Mouse (Mus musculus) G1E (cell line): ENCODE data around the gene Dmwd. TPM values are rescaled to one million over a fixed set of nuclear protein-coding genes. Genes with fewer than 3 reads are reported as not detected.
A peak's percentile ranks its signal among the peaks of the same experiment; 100 is the strongest.

Source experiments
- ATAC-seq: 2 replicates; pipeline ENCODE4 v1.8.0; 2016; ENCODE audit warnings: mild to moderate bottlenecking; ENCODE audit not compliant: insufficient number of reproducible peaks, poor library complexity, low FRiP score, severe bottlenecking; ENCODE audit errors: extremely low read depth
- DNase-seq: peaks from one replicate; pipeline ENCODE4 v3.0.0; 2012; ENCODE audit warnings: low spot score
- H3K27me3 ChIP-seq: 2 replicates; pipeline ENCODE4 v1.6.1; 2012; ENCODE audit warnings: mild to moderate bottlenecking, low read length, inconsistent platforms; ENCODE audit not compliant: insufficient read depth
- H3K36me3 ChIP-seq: replicated peaks from 2 replicates; pipeline ENCODE3; 2012; ENCODE audit warnings: mild to moderate bottlenecking, inconsistent platforms
- H3K4me1 ChIP-seq: 2 replicates; pipeline ENCODE4 v1.6.1; 2012; ENCODE audit warnings: low read depth, low read length, inconsistent platforms, mixed read lengths; ENCODE audit not compliant: insufficient read depth
- H3K4me3 ChIP-seq: 2 replicates; pipeline ENCODE4 v1.5.1; 2012; ENCODE audit warnings: low read depth, mild to moderate bottlenecking, inconsistent platforms, low read length, moderate library complexity, mixed read lengths
- H3K9me3 ChIP-seq: replicated peaks from 2 replicates; pipeline ENCODE4 v1.6.1; 2012; ENCODE audit warnings: inconsistent platforms
- CTCF ChIP-seq: IDR thresholded peaks from 2 replicates; pipeline ENCODE4 v1.5.1; 2012; ENCODE audit warnings: low read depth, low read length, inconsistent platforms, mixed read lengths
- GATA1 ChIP-seq: IDR thresholded peaks from 2 replicates; pipeline ENCODE4 v1.6.1; 2012; ENCODE audit warnings: borderline replicate concordance, low read length, inconsistent platforms, mixed read lengths
- GATA2 ChIP-seq: IDR thresholded peaks from 2 replicates; pipeline ENCODE4 v1.6.1; 2012; ENCODE audit warnings: low read depth, low read length, inconsistent platforms, borderline replicate concordance
- POLR2AphosphoS5 ChIP-seq: IDR thresholded peaks from 2 replicates; pipeline ENCODE4 v1.6.1; 2012; ENCODE audit warnings: low read depth, low read length, inconsistent platforms; ENCODE audit not compliant: insufficient replicate concordance
- TAL1 ChIP-seq: conservative IDR thresholded peaks from 2 replicates; pipeline ENCODE4 v1.6.1; 2012; ENCODE audit warnings: low read depth, low read length, inconsistent platforms, mixed read lengths
- polyA plus RNA-seq: library from polyadenylated mRNA; stranded (reverse); fragments of >175 nt; gene quantifications from 2 replicates; pipeline ENCODE4 v1.2.3, GENCODE M21; 2012
- total RNA-seq, 2 experiments: library from RNA; stranded (forward) in 1 of 2; stranded (reverse) in 1 of 2; fragments of 200-1000 nt in 1 of 2; fragments of >200 nt in 1 of 2; fragmentation: Nextera tagmentation in 1 of 2; gene quantifications; 2 replicates each; pipeline ENCODE4 v1.2.3; 2014 to 2017

The Dmwd gene
- total RNA-seq (2014; fragmentation: Nextera tagmentation) (36.2 and 50.6 TPM in 2 replicates), total RNA-seq (2017) (22.4 and 23.6 TPM in 2 replicates), polyA plus RNA-seq (141 and 150 TPM in 2 replicates)

- peaks cover 2% of the 10 kb centered on the region; the same call in 1 of the 2 replicates for H3K27me3 ChIP-seq
- H3K36me3 ChIP-seq, result peaks cover 34% of the 10 kb centered on the region
- DNase-seq (peak; percentile 87), ATAC-seq (peak; percentile 94)
- peak within 1 kb of the TSS; percentile 81 for H3K4me3 ChIP-seq
- H3K4me1 ChIP-seq, result peaks cover 56% of the 10 kb centered on the region
- H3K9me3 ChIP-seq, result no peaks in the 10 kb centered on the region
- TF ChIP-seq CTCF (no peak), POLR2AphosphoS5 (no peak)
Measured at GRCm38 (mm10) chr7:19075723-19076585, at the start of gene Dmwd. Gene Dmwd, plus strand, starts transcription at chr7:19076227.

- H3K27me3 ChIP-seq, result peaks cover 8% of the 10 kb centered on the region
- no peak for TF ChIP-seq GATA1
- TF ChIP-seq CTCF, result no peak
- no peak for TF ChIP-seq TAL1
- no peak for TF ChIP-seq GATA2
- TF ChIP-seq POLR2AphosphoS5, result no peak
- H3K9me3 ChIP-seq, result no peaks in the 10 kb centered on the region
- peaks cover 65% of the 10 kb centered on the region for H3K36me3 ChIP-seq
- ATAC-seq (no peak), DNase-seq (no peak)
- H3K4me1 ChIP-seq, result peaks cover 51% of the 10 kb centered on the region
- H3K4me3 ChIP-seq, result no peak overlapping the region
Measured at GRCm38 (mm10) chr7:19028067-19028466, 48.0 kb upstream of the Dmwd start.

- DNase-seq (peak; percentile 32), ATAC-seq (peak; percentile 45; the same call in 1 of the 2 replicates)
- Histone ChIP-seq H3K4me1 (peaks cover 45% of the 10 kb centered on the region), H3K9me3 (no peaks in the 10 kb centered on the region), H3K4me3 (peak overlapping the region; percentile 10; the same call in 1 of the 2 replicates), H3K27me3 (no peaks in the 10 kb centered on the region), H3K36me3 (peaks cover 77% of the 10 kb centered on the region)
- TF ChIP-seq POLR2AphosphoS5 (0 out of 2 replicates have a peak, but pooled peaks have one; percentile 74), CTCF (peak; percentile 85), GATA2 (no peak), TAL1 (no peak), GATA1 (no peak)
Measured at GRCm38 (mm10) chr7:19029084-19029653, 46.9 kb upstream of the Dmwd start.

GRCm38 (mm10) chr7:19031641-19032040 lies 44.4 kb upstream of the Dmwd start:
- H3K4me1 ChIP-seq, result peaks cover 28% of the 10 kb centered on the region
- DNase-seq (no peak), ATAC-seq (no peak)
- H3K9me3 ChIP-seq, result no peaks in the 10 kb centered on the region
- no peaks in the 10 kb centered on the region for H3K27me3 ChIP-seq
- H3K36me3 ChIP-seq, result peaks cover 93% of the 10 kb centered on the region
- H3K4me3 ChIP-seq, result no peak overlapping the region
- TF ChIP-seq CTCF (no peak), POLR2AphosphoS5 (no peak), TAL1 (no peak), GATA2 (no peak), GATA1 (no peak)

GRCm38 (mm10) chr7:19044616-19045015 lies 31.4 kb upstream of the Dmwd start:
- TF ChIP-seq GATA1 (no peak), TAL1 (no peak), CTCF (no peak), POLR2AphosphoS5 (no peak), GATA2 (no peak)
- H3K9me3 ChIP-seq, result no peaks in the 10 kb centered on the region
- no peak overlapping the region for H3K4me3 ChIP-seq
- DNase-seq (no peak), ATAC-seq (no peak)
- no peaks in the 10 kb centered on the region for H3K4me1 ChIP-seq
- H3K27me3 ChIP-seq, result no peaks in the 10 kb centered on the region
- peaks cover 99% of the 10 kb centered on the region for H3K36me3 ChIP-seq
